ENCODE assay signal across 21 mouse cellular contexts in genomic region chr9:107957141-107957540, GRCm38 (mm10). TPM values are rescaled to one million over a fixed set of nuclear protein-coding genes. Genes with fewer than 3 reads are reported as not detected.
A peak's percentile ranks its signal among the peaks of the same experiment; 100 is the strongest.
DNase-seq lines count a peak whose midpoint lies in the region; ATAC-seq lines count a peak whose summit lies in the region.
"Had no signal": no experiment of that assay in that cellular context is flagged by ENCODE, and none has a peak within 500 bp of the region (broad histone marks: within the 10 kb centered on the region; RNA-seq: fewer than 3 reads in every experiment).

No protein-coding gene starts in this region.

- H3K27me3 ChIP-seq in forebrain, embryonic 14.5 days (replicated peaks; ENCODE audit: control insufficient read depth, insufficient read depth, low read length) = no peaks in the 10 kb centered on the region
- no peaks in the 10 kb centered on the region for H3K27me3 ChIP-seq in forebrain, embryonic 15.5 days
- H3K27me3 ChIP-seq in midbrain, embryonic 15.5 days (replicated peaks) = no peaks in the 10 kb centered on the region
- H3K27me3 ChIP-seq in midbrain, embryonic 13.5 days = no peaks in the 10 kb centered on the region
- H3K27me3 ChIP-seq: CH12.LX; forebrain, embryonic 13.5 days had no signal

- WGBS in forebrain, embryonic 14.5 days = 39% methylated on average over 6 of the region's 6 CpGs
- 41% methylated on average over 6 of the region's 6 CpGs for WGBS in forebrain, embryonic 15.5 days
- 19% methylated on average over 6 of the region's 6 CpGs for WGBS in midbrain, embryonic 15.5 days
- WGBS in midbrain, embryonic 13.5 days = 21% methylated on average over 6 of the region's 6 CpGs

- 0 out of 2 replicates have a peak overlapping the region, but pooled peaks have one; percentile 39 for H3K27ac ChIP-seq in forebrain, embryonic 14.5 days (ENCODE audit: low read depth, low read length)
- H3K27ac ChIP-seq in forebrain, embryonic 15.5 days (replicated peaks) = no peak overlapping the region
- H3K27ac ChIP-seq in midbrain, embryonic 15.5 days = 0 out of 2 replicates have a peak overlapping the region, but pooled peaks have one; percentile 38
- H3K27ac ChIP-seq in midbrain, embryonic 13.5 days = no peak overlapping the region
- H3K27ac ChIP-seq: embryonic facial prominence, embryonic 10.5 days; forebrain, embryonic 13.5 days; heart, embryonic 10.5 days; hindbrain, postnatal 0 days had no signal

- no peaks in the 10 kb centered on the region for H3K9me3 ChIP-seq in forebrain, embryonic 14.5 days (replicated peaks; ENCODE audit: control insufficient read depth, low read length)
- H3K9me3 ChIP-seq in forebrain, embryonic 15.5 days = no peaks in the 10 kb centered on the region
- H3K9me3 ChIP-seq in midbrain, embryonic 15.5 days = no peaks in the 10 kb centered on the region
- H3K9me3 ChIP-seq in midbrain, embryonic 13.5 days = no peaks in the 10 kb centered on the region
- H3K9me3 ChIP-seq: embryonic facial prominence, embryonic 10.5 days; forebrain, embryonic 13.5 days; G1E; heart, embryonic 10.5 days had no signal

- peaks cover 20% of the 10 kb centered on the region for H3K36me3 ChIP-seq in forebrain, embryonic 14.5 days (ENCODE audit: control insufficient read depth, insufficient read depth, low read length)
- H3K36me3 ChIP-seq in forebrain, embryonic 15.5 days = 0 out of 2 replicates have a peak, but pooled peaks cover 4% of the 10 kb centered on the region
- no peaks in the 10 kb centered on the region for H3K36me3 ChIP-seq in midbrain, embryonic 15.5 days (replicated peaks)
- H3K36me3 ChIP-seq in midbrain, embryonic 13.5 days = peaks cover 9% of the 10 kb centered on the region; the same call in 1 of the 2 replicates

- H3K4me2 ChIP-seq in forebrain, embryonic 14.5 days (ENCODE audit: low read length) = no peak overlapping the region
- H3K4me2 ChIP-seq in forebrain, embryonic 15.5 days (replicated peaks) = no peak overlapping the region
- H3K4me2 ChIP-seq in midbrain, embryonic 15.5 days = no peak overlapping the region
- H3K4me2 ChIP-seq in midbrain, embryonic 13.5 days (replicated peaks) = no peak overlapping the region
- H3K4me2 ChIP-seq: forebrain, embryonic 13.5 days had no signal

- no peak for ATAC-seq in forebrain, embryonic 14.5 days
- ATAC-seq in forebrain, embryonic 15.5 days (replicated peaks) = no peak
- ATAC-seq in midbrain, embryonic 15.5 days (replicated peaks) = no peak
- ATAC-seq in midbrain, embryonic 13.5 days = no peak
- ATAC-seq: activated CD4-positive, CD25-positive, alpha-beta regulatory T cell, adult 4 months; forebrain, embryonic 13.5 days; hindbrain, postnatal 0 days had no signal

- H3K9ac ChIP-seq in forebrain, embryonic 14.5 days (ENCODE audit: low read length) = no peak overlapping the region
- no peak overlapping the region for H3K9ac ChIP-seq in forebrain, embryonic 15.5 days (replicated peaks)
- no peak overlapping the region for H3K9ac ChIP-seq in midbrain, embryonic 15.5 days
- H3K9ac ChIP-seq in midbrain, embryonic 13.5 days (replicated peaks) = no peak overlapping the region
- H3K9ac ChIP-seq: forebrain, embryonic 13.5 days had no signal

- no peak for DNase-seq in forebrain, embryonic 14.5 days (ENCODE audit: low spot score)
- DNase-seq in R1 (ENCODE audit: low read depth, low spot score) = peak; percentile 91
- DNase-seq in right cerebral cortex, postnatal 36 days (ENCODE audit: low spot score in 2 of 2) = no peak
- no peak for DNase-seq in cerebellum, adult 9-11 months
- DNase-seq: adrenal gland, postnatal 14 days; cerebellum, adult 18-20 months; cerebellum, postnatal 10 days; gastrocnemius, postnatal 10 days; heart, adult 18-20 months; heart, postnatal 10 days; kidney, adult 11 months had no signal

- no peak overlapping the region for H3K4me3 ChIP-seq in forebrain, embryonic 14.5 days (ENCODE audit: low read depth, low read length)
- no peak overlapping the region for H3K4me3 ChIP-seq in forebrain, embryonic 15.5 days
- H3K4me3 ChIP-seq in midbrain, embryonic 15.5 days = no peak overlapping the region
- H3K4me3 ChIP-seq in midbrain, embryonic 13.5 days (replicated peaks) = no peak overlapping the region
- H3K4me3 ChIP-seq: embryonic facial prominence, embryonic 10.5 days; forebrain, embryonic 13.5 days; heart, embryonic 10.5 days had no signal

- H3K4me1 ChIP-seq in forebrain, embryonic 14.5 days (ENCODE audit: control insufficient read depth, insufficient read depth, low read length) = peaks cover 3% of the 10 kb centered on the region; the same call in 1 of the 2 replicates
- H3K4me1 ChIP-seq in forebrain, embryonic 15.5 days = peaks cover 17% of the 10 kb centered on the region
- H3K4me1 ChIP-seq in midbrain, embryonic 15.5 days = peaks cover 24% of the 10 kb centered on the region
- peaks cover 24% of the 10 kb centered on the region for H3K4me1 ChIP-seq in midbrain, embryonic 13.5 days (replicated peaks)

RNA-seq across cellular contexts. Expression of gene Traip, which starts 7.2 kb away (rescaled TPM):
- 17.1 and 20.5 TPM in 2 replicates for polyA plus RNA-seq in forebrain, embryonic 14.5 days (2014; fragmentation: Nextera tagmentation; extraction: Ambion mirVana)
- polyA plus RNA-seq in forebrain, embryonic 15.5 days (2015; fragmentation: Nextera tagmentation; extraction: Ambion mirVana) = 14.0 and 15.7 TPM in 2 replicates
- polyA plus RNA-seq in midbrain, embryonic 15.5 days (2015; fragmentation: Nextera tagmentation; extraction: Ambion mirVana) = 10.1 and 10.2 TPM in 2 replicates
- 15.0 and 15.1 TPM in 2 replicates for polyA plus RNA-seq in midbrain, embryonic 13.5 days (2015; fragmentation: Nextera tagmentation; extraction: Ambion mirVana)

RNA-seq across cellular contexts. Expression of gene Uba7, which starts 18.2 kb away (rescaled TPM):
- polyA plus RNA-seq in forebrain, embryonic 14.5 days (2014; fragmentation: Nextera tagmentation; extraction: Ambion mirVana) = 3.1 and 4.7 TPM in 2 replicates
- 2.5 and 2.9 TPM in 2 replicates for polyA plus RNA-seq in forebrain, embryonic 15.5 days (2015; fragmentation: Nextera tagmentation; extraction: Ambion mirVana)
- polyA plus RNA-seq in midbrain, embryonic 15.5 days (2015; fragmentation: Nextera tagmentation; extraction: Ambion mirVana) = 5.9 and 6.7 TPM in 2 replicates
- polyA plus RNA-seq in midbrain, embryonic 13.5 days (2015; fragmentation: Nextera tagmentation; extraction: Ambion mirVana) = 3.5 and 4.7 TPM in 2 replicates

RNA-seq across cellular contexts. Expression of gene Camkv, which starts 21.7 kb away (rescaled TPM):
- polyA plus RNA-seq in forebrain, embryonic 14.5 days (2014; fragmentation: Nextera tagmentation; extraction: Ambion mirVana) = 25.1 and 40.8 TPM in 2 replicates
- polyA plus RNA-seq in forebrain, embryonic 15.5 days (2015; fragmentation: Nextera tagmentation; extraction: Ambion mirVana) = 79.1 and 83.4 TPM in 2 replicates
- polyA plus RNA-seq in midbrain, embryonic 15.5 days (2015; fragmentation: Nextera tagmentation; extraction: Ambion mirVana) = 66.7 and 67.3 TPM in 2 replicates
- 18.9 and 19.9 TPM in 2 replicates for polyA plus RNA-seq in midbrain, embryonic 13.5 days (2015; fragmentation: Nextera tagmentation; extraction: Ambion mirVana)
- polyA plus RNA-seq: activated CD4-positive, CD25-positive, alpha-beta regulatory T cell, adult 4 months; G1E had no signal

RNA-seq across cellular contexts. Expression of gene Gm20661, which starts 25.7 kb away (rescaled TPM):
- polyA plus RNA-seq in forebrain, embryonic 14.5 days (2014; fragmentation: Nextera tagmentation; extraction: Ambion mirVana) = 0.56 and 0.83 TPM in 2 replicates
- 0.64 and 0.83 TPM in 2 replicates for polyA plus RNA-seq in forebrain, embryonic 15.5 days (2015; fragmentation: Nextera tagmentation; extraction: Ambion mirVana)
- polyA plus RNA-seq in midbrain, embryonic 15.5 days (2015; fragmentation: Nextera tagmentation; extraction: Ambion mirVana) = 0.88 and 1.6 TPM in 2 replicates
- polyA plus RNA-seq in midbrain, embryonic 13.5 days (2015; fragmentation: Nextera tagmentation; extraction: Ambion mirVana) = 0.66 and 1.3 TPM in 2 replicates
- polyA plus RNA-seq: activated CD4-positive, CD25-positive, alpha-beta regulatory T cell, adult 4 months had no signal

RNA-seq across cellular contexts. Expression of gene Inka1, which starts 28.5 kb away (rescaled TPM):
- polyA plus RNA-seq in forebrain, embryonic 14.5 days (2014; fragmentation: Nextera tagmentation; extraction: Ambion mirVana) = 14.2 and 16.2 TPM in 2 replicates
- polyA plus RNA-seq in forebrain, embryonic 15.5 days (2015; fragmentation: Nextera tagmentation; extraction: Ambion mirVana) = 12.6 and 12.8 TPM in 2 replicates
- 15.1 and 17.1 TPM in 2 replicates for polyA plus RNA-seq in midbrain, embryonic 15.5 days (2015; fragmentation: Nextera tagmentation; extraction: Ambion mirVana)
- polyA plus RNA-seq in midbrain, embryonic 13.5 days (2015; fragmentation: Nextera tagmentation; extraction: Ambion mirVana) = 13.2 and 13.5 TPM in 2 replicates

Comparison
In these comparisons a context has a peak if more than half of its experiments do, and no peak if none do; other contexts are left out.
1. H3K27ac ChIP-seq: peak in forebrain, embryonic 14.5 days (single experiment) and midbrain, embryonic 15.5 days (single experiment); none in forebrain, embryonic 15.5 days (single experiment) and midbrain, embryonic 13.5 days (single experiment).